Mouse (Mus musculus): ENCODE results near the gene Tmem129. TPM values are rescaled to one million over a fixed set of nuclear protein-coding genes. Genes with fewer than 3 reads are reported as not detected.

Gene Tmem129
- total and polyA plus RNA-seq, 2 experiments from 2014 or later, result 20.9 to 23.9 TPM

- peaks cover 8% of the 10 kb centered on the region; the same call in 1 of the 2 replicates for H3K4me1 ChIP-seq (ENCODE audit: insufficient read depth)
- peak overlapping the region; percentile 91 for H3K4me2 ChIP-seq (ENCODE audit: low read depth)
- ATAC-seq, result peak; percentile 79
- WGBS, result 5% methylated on average over 62 of the region's 71 CpGs
- peak overlapping the region; percentile 73 for H3K9ac ChIP-seq
- 0 out of 2 replicates have a peak overlapping the region, but pooled peaks have one; percentile 15 for H3K27ac ChIP-seq (ENCODE audit: low read depth, low read length)
- H3K36me3 ChIP-seq (ENCODE audit: insufficient read depth), result no peaks in the 10 kb centered on the region
- DNase-seq, result peak; percentile 77
- no peak for TF ChIP-seq CTCF (IDR thresholded peaks at IDR 0.05; ENCODE audit: low read depth)
- no peaks in the 10 kb centered on the region; the same call in 1 of the 2 replicates for H3K27me3 ChIP-seq (ENCODE audit: insufficient read depth, low read length)
- H3K9me3 ChIP-seq (ENCODE audit: low read length), result no peaks in the 10 kb centered on the region
- peak overlapping the region; percentile 47 for H3K4me3 ChIP-seq (ENCODE audit: low read depth, low read length)
These were observed 36.9 kb upstream of the Tmem129 start for GRCm38 (mm10) chr5:33694848-33695717.

DNA sequence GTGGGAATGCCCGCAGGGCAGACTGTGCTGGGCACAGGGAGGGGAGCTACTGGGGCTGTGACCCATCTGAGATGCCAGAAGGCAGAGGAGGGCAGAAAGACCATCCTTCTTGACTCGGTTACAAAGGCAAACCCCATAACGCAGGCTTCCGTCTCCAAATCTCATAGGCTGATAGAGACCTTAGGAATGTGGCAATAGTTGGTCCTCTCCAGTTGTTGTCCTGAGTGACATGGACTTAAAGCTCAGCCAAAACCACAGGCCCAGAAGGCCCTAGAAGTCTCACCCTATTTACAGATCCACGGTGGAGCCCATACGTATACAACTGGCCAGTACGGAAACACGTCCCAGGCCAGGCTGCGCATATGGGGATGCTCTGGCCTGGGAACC, 36.2 kb upstream of the Tmem129 start:
- Histone ChIP-seq H3K27me3 (ENCODE audit: insufficient read depth, low read length) (no peaks in the 10 kb centered on the region; the same call in 1 of the 2 replicates), H3K27ac (ENCODE audit: low read depth, low read length) (no peak overlapping the region), H3K4me1 (ENCODE audit: insufficient read depth) (peaks cover 12% of the 10 kb centered on the region), H3K36me3 (ENCODE audit: insufficient read depth) (no peaks in the 10 kb centered on the region), H3K9ac (no peak overlapping the region; the same call in 1 of the 2 replicates), H3K4me2 (ENCODE audit: low read depth) (peak overlapping the region; percentile 91), H3K4me3 (ENCODE audit: low read depth, low read length) (no peak overlapping the region), H3K9me3 (ENCODE audit: low read length) (no peaks in the 10 kb centered on the region)
- no peak for TF ChIP-seq CTCF (IDR thresholded peaks at IDR 0.05; ENCODE audit: low read depth)
- ATAC-seq, result no peak
- DNase-seq, result no peak
- 33% methylated on average over 9 of the region's 9 CpGs for WGBS

DNA sequence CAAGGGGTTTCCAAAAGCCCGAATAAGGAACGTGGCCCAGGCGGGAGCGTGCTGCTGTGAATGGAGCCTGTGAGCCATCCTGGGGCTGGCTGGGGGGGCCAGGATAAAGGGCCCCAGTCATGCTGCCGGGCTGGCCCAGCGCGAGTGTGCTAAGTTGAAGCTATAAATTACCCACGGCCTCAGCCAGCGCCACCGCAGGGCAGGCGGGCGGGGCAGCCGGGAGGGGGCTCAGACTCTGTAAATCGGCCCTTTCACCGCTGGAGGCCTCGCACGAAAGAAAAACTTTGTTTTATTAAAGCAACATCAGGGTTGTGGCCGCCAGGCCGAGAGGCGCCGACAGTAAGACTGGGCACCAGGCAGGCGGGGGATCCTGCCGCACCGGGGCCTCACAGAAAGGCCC, 34.2 kb upstream of the Tmem129 start:
- Histone ChIP-seq H3K27me3 (ENCODE audit: insufficient read depth, low read length) (no peaks in the 10 kb centered on the region; the same call in 1 of the 2 replicates), H3K4me2 (ENCODE audit: low read depth) (no peak overlapping the region), H3K9me3 (ENCODE audit: low read length) (no peaks in the 10 kb centered on the region), H3K9ac (no peak overlapping the region), H3K4me1 (ENCODE audit: insufficient read depth) (peaks cover 16% of the 10 kb centered on the region), H3K4me3 (ENCODE audit: low read depth, low read length) (no peak overlapping the region), H3K27ac (ENCODE audit: low read depth, low read length) (no peak overlapping the region), H3K36me3 (ENCODE audit: insufficient read depth) (no peaks in the 10 kb centered on the region)
- TF ChIP-seq CTCF (IDR thresholded peaks at IDR 0.05; ENCODE audit: low read depth), result no peak
- 7% methylated on average over 24 of the region's 24 CpGs for WGBS
- DNase-seq (no peak), ATAC-seq (no peak)

- WGBS, result 39% methylated on average over 11 of the region's 11 CpGs
- no peaks in the 10 kb centered on the region for H3K27me3 ChIP-seq (ENCODE audit: insufficient read depth, low read length)
- no peak overlapping the region for H3K4me2 ChIP-seq (ENCODE audit: low read depth)
- peaks cover 11% of the 10 kb centered on the region for H3K4me1 ChIP-seq (ENCODE audit: insufficient read depth)
- DNase-seq (no peak), ATAC-seq (peak; percentile 15; the same call in 1 of the 2 replicates)
- H3K9me3 ChIP-seq (ENCODE audit: low read length), result no peaks in the 10 kb centered on the region
- no peaks in the 10 kb centered on the region for H3K36me3 ChIP-seq (ENCODE audit: insufficient read depth)
- H3K9ac ChIP-seq, result no peak overlapping the region
- H3K4me3 ChIP-seq (ENCODE audit: low read depth, low read length), result no peak overlapping the region
- TF ChIP-seq CTCF (IDR thresholded peaks at IDR 0.05; ENCODE audit: low read depth), result no peak
- H3K27ac ChIP-seq (ENCODE audit: low read depth, low read length), result 0 out of 2 replicates have a peak overlapping the region, but pooled peaks have one; percentile 15
These were observed 31.8 kb upstream of the Tmem129 start for GRCm38 (mm10) chr5:33689852-33690645.

- H3K4me3 ChIP-seq (ENCODE audit: low read depth, low read length), result no peak overlapping the region
- peak overlapping the region; percentile 22; the same call in 1 of the 2 replicates for H3K9ac ChIP-seq
- 10% methylated on average over 20 of the region's 20 CpGs for WGBS
These were observed 31.1 kb upstream of the Tmem129 start for GRCm38 (mm10) chr5:33689221-33689844.

More at GRCm38 (mm10) chr5:33689221-33689844, 31.1 kb upstream of the Tmem129 start:
- ATAC-seq (peak; percentile 83), DNase-seq (peak; percentile 62)
- Histone ChIP-seq H3K4me1 (ENCODE audit: insufficient read depth) (peaks cover 8% of the 10 kb centered on the region), H3K27ac (ENCODE audit: low read depth, low read length) (no peak overlapping the region), H3K4me2 (ENCODE audit: low read depth) (no peak overlapping the region), H3K27me3 (ENCODE audit: insufficient read depth, low read length) (no peaks in the 10 kb centered on the region), H3K9me3 (ENCODE audit: low read length) (no peaks in the 10 kb centered on the region), H3K36me3 (ENCODE audit: insufficient read depth) (no peaks in the 10 kb centered on the region)
- no peak for TF ChIP-seq CTCF (IDR thresholded peaks at IDR 0.05; ENCODE audit: low read depth)

All from forebrain, postnatal 0 days (tissue).